Mouse (Mus musculus) small intestine, adult 2 months (tissue): ENCODE data around the gene Gm45713.

Experiments used
- CTCF ChIP-seq: fragments of 200-500 bp; IDR thresholded peaks from 2 replicates; pipeline ENCODE4 v1.5.1; 2012; ENCODE audit warnings: low read depth, mild to moderate bottlenecking, control low read depth, inconsistent platforms, low read length, moderate library complexity, mixed read lengths; ENCODE audit not compliant: insufficient replicate concordance, insufficient read length; ENCODE audit errors: extremely low read depth
- POLR2A ChIP-seq: fragments of 200-500 bp; IDR thresholded peaks from 2 replicates; pipeline ENCODE4 v1.6.1; 2012; ENCODE audit warnings: low read depth, mild to moderate bottlenecking, control low read depth, inconsistent platforms, low read length, moderate library complexity

- TF ChIP-seq CTCF (no peak), POLR2A (no peak; the same call in 1 of the 2 replicates)
Observed at GRCm38 (mm10) chr7:45082401-45083299, 53.4 kb downstream of the Gm45713 start.
